Mouse (Mus musculus): ENCODE measurements around the gene Tst. TPM values are rescaled to one million over a fixed set of nuclear protein-coding genes. Genes with fewer than 3 reads are reported as not detected.
A peak's percentile ranks its signal among the peaks of the same experiment; 100 is the strongest.

The Tst gene
- total and polyA plus RNA-seq, 3 experiments, result 0.56 to 2.0 (median 0.67) TPM

DNA sequence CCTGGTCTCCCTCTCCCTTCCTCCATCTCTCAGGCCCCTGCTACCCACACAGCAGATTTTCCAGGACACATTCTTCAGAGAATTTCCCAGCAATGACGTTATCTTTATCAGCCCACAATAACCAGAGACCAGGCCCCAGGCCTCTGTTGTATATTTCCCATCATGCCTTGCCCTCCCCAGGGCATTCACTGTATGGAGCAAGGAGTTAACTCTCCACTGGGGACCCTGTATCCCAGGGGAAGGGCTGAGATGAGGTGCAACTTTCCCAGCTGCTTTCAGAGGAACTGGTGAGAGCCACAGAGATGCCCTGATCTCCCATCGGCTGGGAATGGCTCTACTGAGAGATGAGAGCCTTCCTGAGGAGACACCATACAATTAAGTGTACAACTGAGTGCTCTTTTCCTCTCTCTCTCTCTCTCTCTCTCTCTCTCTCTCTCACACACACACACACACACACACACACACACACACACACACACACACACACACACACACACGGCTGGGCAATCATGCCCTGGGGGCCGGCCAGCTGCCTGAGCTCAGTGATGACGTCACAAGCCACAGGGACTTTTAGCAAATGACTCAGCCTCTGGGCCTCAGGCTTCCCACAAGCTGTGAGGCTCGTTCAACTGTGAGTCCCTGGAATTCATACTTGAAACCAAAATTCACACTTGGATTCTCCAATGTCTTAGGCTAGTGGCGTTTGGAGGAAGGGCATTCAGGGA, 44.1 kb upstream of the Tst start (continued):
- TF ChIP-seq NELFE (IDR thresholded peaks at IDR 0.05; ENCODE audit: low read depth, low read length) (no peak), TBP (conservative IDR thresholded peaks at IDR 0.05; ENCODE audit: low read depth, low read length) (no peak), CHD1 (IDR thresholded peaks at IDR 0.05; ENCODE audit: low read depth, low read length) (no peak), UBTF (IDR thresholded peaks at IDR 0.05; ENCODE audit: low read depth, low read length) (no peak), MAZ (IDR thresholded peaks at IDR 0.05; ENCODE audit: low read depth, low read length) (peak; percentile 77; the same call in 1 of the 2 replicates), HCFC1 (IDR thresholded peaks at IDR 0.05; ENCODE audit: low read depth, low read length) (no peak), CHD2 (IDR thresholded peaks at IDR 0.05; ENCODE audit: low read length) (0 out of 2 replicates have a peak, but pooled peaks have one; percentile 11), BHLHE40 (IDR thresholded peaks at IDR 0.05; ENCODE audit: low read depth, low read length) (peak; percentile 69), MEF2A (IDR thresholded peaks at IDR 0.05; ENCODE audit: borderline replicate concordance, low read depth, low read length) (peak; percentile 76), GABPA (IDR thresholded peaks at IDR 0.05; ENCODE audit: insufficient replicate concordance, low read depth, low read length) (no peak), TCF12 (IDR thresholded peaks at IDR 0.05; ENCODE audit: low read depth, low read length) (peak; percentile 82), SIN3A (IDR thresholded peaks at IDR 0.05; ENCODE audit: low read length) (peak; percentile 63)

DNA sequence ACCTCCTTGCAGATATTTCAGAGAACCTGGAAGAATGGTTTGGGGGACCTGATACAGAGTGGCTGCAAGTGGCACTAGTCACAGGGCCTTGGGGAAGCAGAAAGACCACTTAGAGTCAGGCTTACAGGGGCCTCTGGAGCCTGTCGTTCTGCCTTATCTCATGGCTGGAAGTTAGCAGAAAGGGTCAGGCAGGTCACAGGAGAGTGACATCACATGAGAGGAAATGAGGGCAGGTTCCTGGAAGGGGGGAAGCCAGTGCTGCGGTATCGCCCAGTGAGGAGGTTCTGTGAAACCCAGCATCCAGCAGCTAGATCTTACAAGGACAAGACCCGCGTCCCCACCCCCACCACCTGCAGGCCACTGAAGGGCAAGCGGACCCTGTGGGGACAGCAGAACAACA, 43.4 kb upstream of the Tst start:
- no peaks in the 10 kb centered on the region for H3K79me2 ChIP-seq (replicated peaks; ENCODE audit: control insufficient read depth, extremely low read depth, insufficient read depth, poor library complexity, severe bottlenecking)
- peak; percentile 37; the same call in 1 of the 2 replicates for TF ChIP-seq TCF12 (IDR thresholded peaks at IDR 0.05; ENCODE audit: low read depth, low read length)
- no peak; the same call in 1 of the 2 replicates for TF ChIP-seq MEF2A (IDR thresholded peaks at IDR 0.05; ENCODE audit: borderline replicate concordance, low read depth, low read length)
- peak; percentile 40; the same call in 1 of the 2 replicates for TF ChIP-seq CHD2 (IDR thresholded peaks at IDR 0.05; ENCODE audit: low read length)
- TF ChIP-seq BHLHE40 (IDR thresholded peaks at IDR 0.05; ENCODE audit: low read depth, low read length), result peak; percentile 47
- H3K9me3 ChIP-seq (replicated peaks; ENCODE audit: low read length), result peaks cover 3% of the 10 kb centered on the region
- H3K36me3 ChIP-seq (replicated peaks in 1 of 2; ENCODE audit: control insufficient read depth in 1 of 2, insufficient read depth in 1 of 2, low read length in 1 of 2), result no peaks in the 10 kb centered on the region
- no peak overlapping the region for H3K4me3 ChIP-seq (replicated peaks in 1 of 3; ENCODE audit: low read depth in 2 of 3, low read length in 2 of 3, poor library complexity in 1 of 3)
- 0 out of 2 replicates have a peak overlapping the region, but pooled peaks have one; percentile 10 for H3K9ac ChIP-seq (ENCODE audit: insufficient read depth, low read depth)
- H3K4me2 ChIP-seq (ENCODE audit: insufficient read depth, low read depth, poor library complexity, severe bottlenecking), result no peak overlapping the region
- H3K27ac ChIP-seq (ENCODE audit: insufficient read depth, low read depth), result peak overlapping the region; percentile 92
- in situ Hi-C loops (cut with MboI; ENCODE audit: low pct_ligation_motif_present, low pct_unique_long_range_greater_than_20kb, low sequenced_read_pairs), result loop anchor here (5.0 to 25.0 kb wide), 3 partner anchors 63 to 288 kb away; partner anchors contain the start of gene C1qtnf6
- no peaks in the 10 kb centered on the region for H3K27me3 ChIP-seq (replicated peaks)
- peak; percentile 31 for DNase-seq (ENCODE audit: extremely low read depth)
- peaks cover 46 to 70% of the 10 kb centered on the region in 2 experiments for H3K4me1 ChIP-seq (ENCODE audit: control insufficient read depth in 1 of 2, insufficient read depth in 2 of 2)
- dilution Hi-C loops (cut with MboI; ENCODE audit: extremely low pct_ligation_motif_present, extremely low pct_unique_long_range_greater_than_20kb, low sequenced_read_pairs), result no loop called here

GRCm38 (mm10) chr15:78447746-78448535, 42.2 kb upstream of the Tst start:
- Histone ChIP-seq H3K9ac (ENCODE audit: insufficient read depth, low read depth) (peak overlapping the region; percentile 69), H3K27me3 (replicated peaks) (no peaks in the 10 kb centered on the region), H3K9me3 (replicated peaks; ENCODE audit: low read length) (peaks cover 3% of the 10 kb centered on the region), H3K79me2 (replicated peaks; ENCODE audit: control insufficient read depth, extremely low read depth, insufficient read depth, poor library complexity, severe bottlenecking) (no peaks in the 10 kb centered on the region), H3K4me1 (ENCODE audit: control insufficient read depth in 1 of 2, insufficient read depth in 2 of 2) (peaks cover 38 to 63% of the 10 kb centered on the region in 2 experiments), H3K36me3 (replicated peaks in 1 of 2; ENCODE audit: control insufficient read depth in 1 of 2, insufficient read depth in 1 of 2, low read length in 1 of 2) (no peaks in the 10 kb centered on the region), H3K27ac (ENCODE audit: insufficient read depth, low read depth) (peak overlapping the region; percentile 51), H3K4me2 (ENCODE audit: insufficient read depth, low read depth, poor library complexity, severe bottlenecking) (peak overlapping the region; percentile 88), H3K4me3 (replicated peaks in 1 of 3; ENCODE audit: low read depth in 2 of 3, low read length in 2 of 3, poor library complexity in 1 of 3) (peak overlapping the region; percentile 22 to 42 (median 37))
- DNase-seq (ENCODE audit: extremely low read depth), result peak; percentile 92
- in situ Hi-C loops (cut with MboI; ENCODE audit: low pct_ligation_motif_present, low pct_unique_long_range_greater_than_20kb, low sequenced_read_pairs), result loop anchor here (5.0 to 25.0 kb wide), 3 partner anchors 64 to 289 kb away; partner anchors contain the start of gene C1qtnf6
- dilution Hi-C loops (cut with MboI; ENCODE audit: extremely low pct_ligation_motif_present, extremely low pct_unique_long_range_greater_than_20kb, low sequenced_read_pairs), result no loop called here
- TF ChIP-seq MYC (IDR thresholded peaks at IDR 0.05; ENCODE audit: low read depth, low read length), result peak; percentile 30; the same call in 1 of the 2 replicates
- peak; percentile 95 for TF ChIP-seq SMC3 (IDR thresholded peaks at IDR 0.05; ENCODE audit: low read depth, low read length)
- peak; percentile 21; the same call in 1 of the 2 replicates for TF ChIP-seq BHLHE40 (IDR thresholded peaks at IDR 0.05; ENCODE audit: low read depth, low read length)
- TF ChIP-seq CHD1 (IDR thresholded peaks at IDR 0.05; ENCODE audit: low read depth, low read length), result peak; percentile 88; the same call in 1 of the 2 replicates
- peak; percentile 80 for TF ChIP-seq RAD21 (IDR thresholded peaks at IDR 0.05; ENCODE audit: low read depth, low read length)
- peak; percentile 65 for TF ChIP-seq ZC3H11A (IDR thresholded peaks at IDR 0.05; ENCODE audit: low read depth, low read length)
- peak; percentile 84 to 92 for TF ChIP-seq CTCF (conservative IDR thresholded peaks at IDR 0.05 in 1 of 2, IDR thresholded peaks at IDR 0.05 in 1 of 2; ENCODE audit: low read depth in 2 of 2, low read length in 2 of 2)
- TF ChIP-seq EP300 (IDR thresholded peaks at IDR 0.05; ENCODE audit: low read length), result peak; percentile 63
- no peak for TF ChIP-seq ZKSCAN1 (IDR thresholded peaks at IDR 0.05; ENCODE audit: borderline replicate concordance, low read depth, low read length)
- TF ChIP-seq HCFC1 (IDR thresholded peaks at IDR 0.05; ENCODE audit: low read depth, low read length), result 0 out of 2 replicates have a peak, but pooled peaks have one; percentile 21
- no peak for TF ChIP-seq PAX5 (IDR thresholded peaks at IDR 0.05; ENCODE audit: low read length)
- TF ChIP-seq JUN (IDR thresholded peaks at IDR 0.05; ENCODE audit: insufficient read depth, low read depth, low read length), result no peak
- 0 out of 2 replicates have a peak, but pooled peaks have one; percentile 38 for TF ChIP-seq MAZ (IDR thresholded peaks at IDR 0.05; ENCODE audit: low read depth, low read length)
- TF ChIP-seq MXI1 (IDR thresholded peaks at IDR 0.05; ENCODE audit: low read depth, low read length), result no peak
- peak; percentile 66 for TF ChIP-seq SIN3A (IDR thresholded peaks at IDR 0.05; ENCODE audit: low read length)
- TF ChIP-seq NELFE (IDR thresholded peaks at IDR 0.05; ENCODE audit: low read depth, low read length), result 0 out of 2 replicates have a peak, but pooled peaks have one; percentile 17
- peak; percentile 27; the same call in 1 of the 2 replicates for TF ChIP-seq ETS1 (conservative IDR thresholded peaks at IDR 0.05; ENCODE audit: low read depth, low read length)
